In the genomic region with DNA sequence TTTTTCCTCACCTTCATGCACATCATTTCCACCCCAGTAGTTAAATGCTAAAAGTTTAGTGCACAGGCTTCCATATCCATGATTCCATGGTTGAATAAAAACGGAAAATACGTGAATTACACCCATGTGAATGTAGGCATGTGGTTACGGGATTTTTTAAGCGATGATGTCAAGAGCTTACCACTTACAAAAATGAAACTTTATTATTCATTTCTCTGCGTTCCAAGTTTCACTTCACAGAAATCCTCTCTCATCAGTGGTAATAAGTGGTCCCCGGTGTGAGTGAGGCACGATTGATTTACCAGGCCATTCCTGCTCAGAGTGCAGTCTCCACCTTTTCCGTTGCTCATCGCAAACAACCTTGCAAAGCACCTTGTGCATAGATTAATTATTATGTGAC, we compare ENCODE assay signal across 35 mouse cellular contexts.
"Had no signal": no experiment of that assay in that cellular context is flagged by ENCODE, and none has a peak within 500 bp of the region (broad histone marks: within the 10 kb centered on the region; RNA-seq: fewer than 3 reads in every experiment).

No protein-coding gene starts in this region.

- DNase-seq: heart, postnatal 10 days; heart, postnatal 14 days; heart, postnatal 36 days; heart, postnatal 4 days; kidney, adult 11 months; kidney, adult 18-20 months; kidney, adult 2 months; kidney, adult 8-10 months; kidney, adult 9 months; kidney, postnatal 10 days; kidney, postnatal 14 days; kidney, postnatal 25 days; kidney, postnatal 36 days; kidney, postnatal 4 days; layer of hippocampus, adult 9-11 months; layer of hippocampus, postnatal 36 days had no signal

- H3K27ac ChIP-seq: heart, embryonic 10.5 days; heart, embryonic 13.5 days; heart, embryonic 15.5 days; hindbrain, embryonic 10.5 days; hindbrain, embryonic 12.5 days; hindbrain, embryonic 13.5 days; hindbrain, embryonic 14.5 days; hindbrain, embryonic 15.5 days; hindbrain, postnatal 0 days; intestine, embryonic 15.5 days; kidney, embryonic 15.5 days; kidney, postnatal 0 days; layer of hippocampus, adult 2 months; left cerebral cortex, adult 2 months had no signal

- H3K9ac ChIP-seq: heart, embryonic 12.5 days; heart, embryonic 13.5 days; heart, embryonic 15.5 days; hindbrain, embryonic 12.5 days; hindbrain, embryonic 13.5 days; hindbrain, embryonic 14.5 days; hindbrain, embryonic 15.5 days; intestine, embryonic 15.5 days; kidney, embryonic 15.5 days had no signal

- H3K4me1 ChIP-seq: heart, embryonic 10.5 days; heart, embryonic 12.5 days; heart, embryonic 13.5 days; hindbrain, embryonic 13.5 days; hindbrain, embryonic 15.5 days; intestine, embryonic 15.5 days; kidney, embryonic 15.5 days had no signal

- ATAC-seq: hindbrain, embryonic 16.5 days; hindbrain, postnatal 0 days; inflammation-experienced regulatory T-cells, adult 6 months; intestine, embryonic 15.5 days; intestine, embryonic 16.5 days had no signal

- H3K27me3 ChIP-seq: heart, embryonic 12.5 days; heart, embryonic 13.5 days; heart, embryonic 15.5 days; hindbrain, embryonic 12.5 days; hindbrain, embryonic 13.5 days; hindbrain, embryonic 15.5 days; intestine, embryonic 15.5 days; kidney, embryonic 15.5 days had no signal

- H3K36me3 ChIP-seq: heart, embryonic 10.5 days; heart, embryonic 12.5 days; heart, embryonic 13.5 days; heart, embryonic 15.5 days; hindbrain, embryonic 10.5 days; hindbrain, embryonic 12.5 days; hindbrain, embryonic 13.5 days; hindbrain, embryonic 15.5 days; intestine, embryonic 15.5 days; kidney, embryonic 15.5 days had no signal

- H3K4me3 ChIP-seq: heart, embryonic 10.5 days; heart, embryonic 12.5 days; heart, embryonic 13.5 days; heart, embryonic 15.5 days; hindbrain, embryonic 10.5 days; hindbrain, embryonic 12.5 days; hindbrain, embryonic 13.5 days; hindbrain, embryonic 15.5 days; intestine, embryonic 15.5 days; kidney, embryonic 15.5 days; layer of hippocampus, adult 2 months; left cerebral cortex, adult 2 months had no signal

- H3K4me2 ChIP-seq: heart, embryonic 11.5 days; heart, embryonic 12.5 days; heart, embryonic 13.5 days; heart, embryonic 15.5 days; hindbrain, embryonic 12.5 days; hindbrain, embryonic 13.5 days; hindbrain, embryonic 14.5 days; hindbrain, embryonic 15.5 days; intestine, embryonic 15.5 days; kidney, embryonic 15.5 days had no signal

- H3K9me3 ChIP-seq: heart, embryonic 10.5 days; heart, embryonic 12.5 days; heart, embryonic 13.5 days; heart, embryonic 15.5 days; hindbrain, embryonic 10.5 days; hindbrain, embryonic 12.5 days; hindbrain, embryonic 13.5 days; hindbrain, embryonic 15.5 days; intestine, embryonic 15.5 days; kidney, embryonic 15.5 days had no signal
